Mouse (Mus musculus) fat pad, adult 2 months (tissue): ENCODE measurements around the gene Slc43a2.

ENCODE experiments used
- DNase-seq: peaks from one replicate; pipeline ENCODE4 v3.0.0-alpha.2; 2011; ENCODE audit warnings: low read depth, low spot score; ENCODE audit errors: extremely low read depth

Slc43a2 gene

DNA sequence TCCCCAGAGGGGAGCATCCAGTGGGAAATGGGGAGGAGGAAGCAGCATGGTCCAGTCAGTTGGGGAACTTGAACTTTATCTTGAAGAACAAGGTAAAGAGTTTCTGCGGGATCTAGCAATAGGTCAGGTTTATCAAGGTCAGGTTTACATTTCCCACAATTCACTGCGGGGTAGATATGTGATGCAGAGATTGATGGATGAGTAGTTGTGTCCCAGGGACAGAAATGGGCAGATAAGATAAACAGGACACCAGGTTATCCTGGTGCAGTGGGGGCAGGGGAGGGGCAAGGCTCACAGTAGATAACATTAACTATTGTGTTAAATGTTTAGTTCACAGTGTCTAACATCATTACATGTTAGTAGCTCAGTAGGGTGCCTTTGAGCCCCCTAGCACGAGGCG, 1.7 kb upstream of the Slc43a2 start:
- no peak for DNase-seq

DNA sequence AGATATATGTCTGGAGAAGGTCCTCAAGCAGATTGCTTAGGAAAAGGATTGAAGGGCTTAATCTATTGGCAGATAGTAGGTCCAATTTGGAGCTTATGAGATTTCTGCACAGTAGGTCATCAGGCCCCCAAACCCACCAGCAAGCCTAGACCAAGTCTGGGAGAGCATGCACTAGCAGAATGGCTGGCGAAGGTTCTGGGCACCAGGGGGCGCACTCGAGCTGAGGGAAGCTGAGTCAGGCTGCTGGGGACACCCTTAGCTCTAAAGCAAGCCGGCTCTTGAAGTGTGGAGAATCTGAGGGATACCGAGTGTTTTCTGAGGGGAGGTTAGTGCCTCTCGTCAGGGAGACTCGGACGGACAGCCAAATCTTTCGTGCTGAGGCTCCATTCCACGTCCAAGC, 1.2 kb upstream of the Slc43a2 start:
- DNase-seq: no peak

DNA sequence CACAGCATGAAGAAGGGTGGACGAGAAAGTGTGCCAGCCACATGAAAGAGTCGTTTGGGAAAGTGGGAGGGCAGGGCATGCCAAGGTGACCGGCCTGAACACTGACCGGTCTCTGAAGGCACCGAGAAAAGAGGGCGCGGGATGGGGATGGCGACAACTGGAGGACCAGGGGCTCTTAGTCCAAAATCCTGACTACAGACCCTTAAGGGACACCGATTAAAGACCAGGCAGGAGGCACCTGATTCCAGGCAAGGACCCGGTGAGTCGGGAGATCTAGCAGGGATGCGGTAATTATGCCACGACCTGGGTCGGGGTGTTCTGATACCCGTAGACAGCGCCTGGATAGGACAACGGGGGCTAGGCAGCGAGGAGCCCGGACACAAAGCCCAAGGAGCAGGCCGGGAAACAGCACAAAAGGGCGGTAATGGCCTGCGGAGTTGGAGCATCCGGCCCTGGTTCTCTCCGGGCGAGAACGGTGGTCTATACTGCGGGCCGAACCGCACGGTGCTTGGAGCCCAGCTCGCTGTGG, 585 bp upstream of the Slc43a2 start:
- DNase-seq: no peak

DNA sequence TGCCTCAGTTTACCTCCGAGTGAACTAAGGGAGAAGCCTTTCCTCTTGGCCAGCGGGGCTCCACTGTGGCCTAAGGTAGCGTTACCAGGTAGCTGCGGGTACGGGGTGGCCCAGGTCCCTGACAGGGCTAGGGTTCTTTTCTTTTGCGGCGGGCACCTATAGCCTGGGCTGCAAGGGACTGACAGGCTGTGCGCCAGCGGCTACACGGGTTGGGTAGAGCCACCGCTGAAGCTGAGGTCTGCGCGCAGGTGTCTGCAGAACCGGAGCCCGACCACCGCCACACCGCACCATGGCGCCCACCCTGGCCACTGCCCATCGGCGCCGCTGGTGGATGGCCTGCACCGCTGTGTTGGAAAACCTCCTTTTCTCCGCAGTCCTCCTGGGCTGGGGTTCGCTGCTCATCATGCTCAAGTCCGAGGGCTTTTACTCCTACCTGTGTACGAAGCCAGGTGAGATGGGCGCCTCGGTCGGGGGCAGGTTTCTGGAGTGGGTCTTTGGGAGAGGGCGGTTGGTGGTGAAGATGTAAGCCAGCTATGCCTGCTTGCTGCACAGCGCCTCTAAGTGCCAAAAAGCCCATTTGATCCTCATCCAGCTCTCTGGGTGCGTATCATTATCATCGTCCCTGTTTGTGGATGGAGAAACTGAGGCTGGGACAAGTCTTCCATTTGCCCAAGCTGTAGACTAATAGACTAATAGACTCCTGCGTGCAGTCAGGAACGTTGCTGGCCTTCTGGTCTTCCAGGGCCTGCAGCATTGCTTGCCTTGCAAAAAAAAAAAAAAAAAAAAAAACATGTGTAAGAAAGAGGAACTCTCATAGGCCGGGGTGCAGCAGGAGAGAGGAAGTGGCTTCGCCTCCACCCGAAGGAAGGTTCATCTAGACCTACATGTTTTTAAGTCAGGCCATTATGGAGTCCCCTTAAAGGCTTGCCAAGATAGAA, 1.1 kb downstream of the Slc43a2 start:
- DNase-seq: no peak

DNA sequence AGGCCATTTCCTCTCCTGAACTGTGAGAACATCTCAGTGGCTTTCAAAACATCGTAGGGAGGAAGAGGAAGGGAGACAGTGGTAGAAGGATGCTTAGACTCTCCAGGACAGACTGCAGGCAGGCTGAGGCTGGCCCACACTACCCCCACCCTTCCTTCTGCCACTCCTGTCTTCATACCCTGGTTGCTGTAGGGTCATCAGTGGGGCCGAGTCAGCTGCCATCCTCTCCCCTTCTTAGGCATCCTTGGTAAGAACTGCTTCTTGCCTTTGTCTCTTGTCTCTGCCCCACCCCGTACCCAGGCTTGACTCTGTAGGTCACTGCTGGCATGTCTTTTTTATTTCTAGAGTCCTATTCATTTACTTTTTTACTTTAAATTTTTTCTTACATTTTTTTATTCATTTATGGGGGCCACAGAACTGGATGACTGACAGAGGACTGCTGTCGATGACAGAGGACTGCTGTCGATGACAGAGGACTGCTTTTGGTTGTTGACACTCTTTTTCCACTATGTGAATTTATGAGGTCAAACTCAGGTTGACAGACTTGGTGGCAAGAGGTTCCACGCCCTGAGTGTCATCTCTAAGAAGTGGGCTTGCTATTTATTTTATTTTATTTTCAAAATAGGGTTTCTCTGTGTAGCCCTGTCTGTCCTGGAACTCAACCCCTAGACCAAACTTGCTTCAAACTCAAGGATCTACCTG, 2.0 kb downstream of the Slc43a2 start:
- no peak for DNase-seq

DNA sequence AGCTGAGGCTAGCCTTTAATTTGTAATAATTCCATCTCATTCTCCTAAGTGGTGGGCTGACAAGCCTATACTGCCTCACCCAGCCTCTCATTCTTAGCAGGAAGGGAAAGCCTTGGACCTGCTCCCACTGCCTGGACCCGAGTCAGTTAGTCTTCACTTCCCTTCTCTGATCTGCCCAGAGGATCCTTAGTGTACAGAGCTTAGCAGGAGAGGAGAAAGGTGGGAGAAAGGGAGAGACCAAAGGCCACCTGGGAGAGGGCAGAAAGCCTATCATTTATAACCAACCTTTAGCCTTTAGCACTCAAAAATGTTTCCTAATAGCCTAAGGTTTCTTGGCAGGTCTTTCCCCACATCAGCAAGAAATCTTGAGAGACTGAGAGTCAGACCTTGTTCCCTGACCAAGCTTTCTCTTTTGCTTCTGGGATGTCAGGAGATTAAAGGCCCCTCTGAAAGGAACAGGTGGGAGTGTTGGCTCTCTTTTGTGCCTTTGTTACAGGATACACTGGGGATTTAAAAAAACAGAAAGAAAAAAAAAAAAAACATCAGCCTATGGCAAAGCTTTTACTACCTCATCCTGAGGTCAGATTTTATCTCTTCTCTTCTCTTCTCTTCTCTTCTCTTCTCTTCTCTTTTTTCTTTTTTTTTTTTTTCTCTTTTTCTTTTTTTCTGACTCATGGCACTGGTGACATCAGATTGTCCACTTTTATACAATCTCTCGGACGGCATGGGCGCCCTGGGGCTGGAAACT, 3.0 kb downstream of the Slc43a2 start:
- DNase-seq: no peak

DNA sequence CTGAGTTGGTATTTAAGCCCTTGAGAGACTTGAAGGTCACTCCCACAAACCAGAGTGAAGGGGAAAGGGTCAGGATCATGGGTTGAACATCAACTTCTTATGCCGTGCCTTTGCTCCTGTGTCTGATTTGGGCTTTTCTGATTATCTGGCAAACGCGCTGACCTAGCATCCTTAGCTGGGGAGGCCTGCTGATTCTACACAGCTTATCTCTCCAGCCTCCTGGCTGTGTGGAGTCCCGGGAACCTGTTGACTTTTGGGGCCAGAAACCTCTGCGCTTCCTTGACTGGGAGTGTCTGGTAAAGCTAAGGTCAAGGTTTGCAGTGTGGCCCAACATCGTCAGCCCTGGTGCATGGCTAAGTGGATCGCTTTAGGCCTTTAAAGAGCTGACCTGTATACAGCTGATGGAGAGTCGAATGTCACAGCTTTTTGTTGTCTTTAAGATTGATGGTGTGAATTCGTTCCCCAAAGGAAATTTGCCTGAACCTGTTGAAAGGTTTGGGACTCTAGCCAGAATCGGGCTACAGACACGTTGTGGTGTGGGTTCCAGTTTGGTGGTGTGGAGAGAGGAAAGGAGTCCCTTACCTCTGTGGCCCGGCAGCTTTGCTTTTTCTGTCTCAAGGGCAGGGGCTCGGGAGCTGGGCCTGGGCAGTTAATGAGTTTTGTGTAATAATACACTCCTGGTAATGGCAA, 3.8 kb downstream of the Slc43a2 start:
- DNase-seq: no peak

DNA sequence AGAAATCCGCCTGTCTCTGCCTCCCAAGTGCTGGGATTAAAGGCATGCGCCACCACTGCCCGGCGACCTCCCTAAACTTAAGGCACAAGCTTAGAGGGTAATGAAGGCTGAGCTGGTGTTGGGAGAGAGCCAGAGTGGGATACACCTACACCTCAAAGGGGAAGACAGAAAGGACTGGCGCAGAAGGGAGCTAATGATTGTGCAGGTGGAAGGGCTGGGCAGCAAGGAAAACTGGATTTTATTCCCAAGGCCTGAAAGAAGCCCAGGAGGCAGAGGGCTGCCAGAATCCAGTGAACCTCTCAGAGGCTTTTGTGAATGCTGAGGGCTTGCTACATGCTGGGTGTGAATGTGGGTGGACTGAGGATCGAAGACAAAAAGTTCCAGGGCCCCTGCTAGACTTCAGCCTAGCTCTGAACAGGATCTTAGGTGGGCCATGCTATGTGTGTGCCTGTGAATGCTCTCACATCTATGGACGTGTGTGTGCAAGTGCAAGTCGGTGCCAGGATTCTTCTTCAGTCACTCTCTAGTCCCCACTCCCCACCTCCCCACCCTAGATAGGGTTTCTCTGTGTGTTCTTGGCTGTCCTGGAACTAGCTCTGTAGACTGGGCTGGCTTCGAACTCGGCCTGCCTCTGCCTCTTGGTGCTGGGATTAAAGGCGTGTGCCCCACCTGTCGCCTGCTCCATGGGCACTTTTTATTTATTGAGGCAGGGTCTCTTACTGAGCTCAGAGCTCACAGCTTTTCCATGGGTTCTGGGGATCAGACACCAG, 4.9 kb downstream of the Slc43a2 start:
- no peak for DNase-seq

DNA sequence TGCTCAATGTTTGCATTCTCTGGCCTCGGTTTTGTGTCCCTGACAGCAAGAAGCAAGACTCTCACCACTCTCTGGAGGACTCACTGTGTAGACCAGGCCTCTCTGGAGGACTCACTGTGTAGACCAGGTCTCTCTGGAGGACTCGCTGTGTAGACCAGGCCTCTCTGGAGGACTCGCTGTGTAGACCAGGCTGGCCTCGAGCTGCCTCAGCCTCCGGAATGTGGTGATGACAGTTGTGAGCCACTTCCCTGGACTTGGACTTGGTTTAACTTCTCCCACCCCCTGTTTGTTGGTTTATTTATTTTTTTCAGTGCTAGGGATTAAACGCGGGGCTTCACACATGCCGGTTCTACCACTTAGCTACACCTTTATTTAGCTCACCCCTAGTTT, 5.5 kb downstream of the Slc43a2 start:
- DNase-seq: no peak

DNA sequence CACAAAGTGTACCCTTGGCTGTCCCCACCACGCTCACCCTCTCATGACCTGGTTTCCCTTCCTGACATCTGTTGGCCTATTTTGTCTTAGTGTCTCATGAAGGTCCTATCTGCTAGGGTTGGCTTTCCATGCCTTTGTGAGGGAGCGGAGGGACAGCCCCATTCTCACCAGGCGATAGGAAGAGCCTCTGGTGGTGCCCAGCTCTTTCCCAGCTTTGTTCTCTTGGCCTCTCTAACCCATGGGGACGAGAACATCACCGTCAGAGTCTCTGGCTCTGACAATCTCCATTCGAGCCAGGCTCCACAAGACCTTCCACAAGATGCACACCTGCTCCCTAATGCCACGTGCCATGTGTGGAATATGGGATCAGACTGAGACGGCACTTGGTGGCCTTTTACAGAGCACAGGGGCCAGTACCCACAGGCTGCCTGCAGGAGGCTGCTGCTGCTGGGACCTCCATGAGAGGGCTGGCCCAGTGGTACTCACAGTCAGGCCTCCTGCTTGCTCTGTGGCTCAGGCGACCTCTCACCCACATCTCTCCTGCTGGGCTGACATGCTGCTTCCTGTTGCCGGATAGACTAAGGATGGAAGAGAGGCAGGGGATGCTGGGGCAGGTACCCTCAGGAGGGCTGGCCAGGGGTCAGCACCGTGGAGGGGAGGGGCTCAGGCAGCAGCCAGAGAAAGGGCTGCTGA, 6.1 kb downstream of the Slc43a2 start:
- no peak for DNase-seq

DNA sequence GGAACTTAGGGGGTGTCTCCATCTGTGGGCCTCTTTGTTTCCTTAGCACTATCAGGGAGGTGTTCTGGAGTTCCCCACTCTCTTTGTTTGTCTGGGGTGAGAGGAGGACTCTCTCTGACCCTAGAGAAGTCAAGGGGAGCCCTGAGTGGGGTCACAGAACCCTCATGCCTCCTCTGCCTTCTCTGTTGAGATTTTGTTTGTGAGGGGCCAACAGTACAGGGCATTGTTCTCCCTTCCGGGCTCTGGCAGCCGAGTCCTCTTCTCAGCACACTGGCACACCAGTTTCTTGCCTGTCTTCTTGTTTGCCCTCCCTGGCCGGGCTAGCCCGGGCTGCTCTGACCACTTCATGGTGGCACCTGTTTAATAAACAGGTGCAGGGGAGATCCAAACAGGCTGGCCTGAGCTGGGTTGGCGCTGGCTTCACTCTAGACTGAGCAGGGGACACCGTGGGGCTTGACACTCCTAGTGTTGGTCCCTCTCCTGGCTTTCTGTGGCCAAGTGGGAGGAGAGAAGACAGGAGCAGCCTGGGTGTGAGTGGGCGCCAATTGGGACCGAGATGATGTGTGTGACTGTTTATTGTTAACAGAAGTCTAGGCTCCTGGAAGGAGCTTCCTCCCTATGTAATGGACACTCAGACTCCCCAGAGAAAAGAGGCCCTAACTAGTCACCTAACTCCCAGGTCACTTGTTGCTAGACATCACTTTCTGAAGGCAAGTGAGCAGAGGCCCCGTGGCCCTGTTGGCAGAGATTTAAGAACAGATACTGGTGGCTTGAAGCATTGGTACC, 6.9 kb downstream of the Slc43a2 start:
- no peak for DNase-seq

DNA sequence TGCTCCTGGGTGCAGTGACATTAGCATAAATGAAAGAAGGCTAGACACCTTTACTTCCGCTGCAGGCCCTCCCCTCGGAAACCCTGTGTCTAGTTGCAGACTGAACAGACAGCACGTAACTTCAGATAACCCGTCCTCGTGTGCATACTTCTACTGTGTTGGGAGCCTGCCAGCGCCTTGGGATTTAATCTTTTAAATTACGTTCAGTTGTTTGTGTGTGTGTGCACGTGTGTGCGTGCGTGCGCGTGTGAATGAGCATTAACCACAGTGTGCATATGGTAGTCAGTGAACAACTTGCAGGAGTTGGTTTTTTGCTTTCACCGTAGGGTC, 7.4 kb downstream of the Slc43a2 start:
- DNase-seq: no peak

DNA sequence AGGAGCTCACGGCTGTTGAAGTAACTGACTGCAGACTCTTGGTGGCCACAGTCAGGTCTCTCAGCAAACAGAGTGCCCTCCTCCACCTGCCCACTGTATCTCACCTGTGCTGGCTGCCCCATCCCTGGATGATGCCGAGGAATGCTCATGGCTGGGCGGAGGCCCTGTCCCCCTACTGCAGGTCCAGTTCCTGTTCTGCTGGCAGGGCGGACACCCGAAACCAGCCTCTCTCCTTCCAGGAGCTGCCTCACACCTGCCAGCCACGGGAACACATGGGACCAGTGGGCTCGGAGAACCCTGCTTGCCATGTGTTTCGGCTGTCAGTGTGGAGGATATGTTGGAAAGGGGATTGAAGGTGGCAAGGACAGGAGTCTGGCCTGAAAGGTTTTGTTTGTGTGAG, 8.7 kb downstream of the Slc43a2 start:
- no peak for DNase-seq

DNA sequence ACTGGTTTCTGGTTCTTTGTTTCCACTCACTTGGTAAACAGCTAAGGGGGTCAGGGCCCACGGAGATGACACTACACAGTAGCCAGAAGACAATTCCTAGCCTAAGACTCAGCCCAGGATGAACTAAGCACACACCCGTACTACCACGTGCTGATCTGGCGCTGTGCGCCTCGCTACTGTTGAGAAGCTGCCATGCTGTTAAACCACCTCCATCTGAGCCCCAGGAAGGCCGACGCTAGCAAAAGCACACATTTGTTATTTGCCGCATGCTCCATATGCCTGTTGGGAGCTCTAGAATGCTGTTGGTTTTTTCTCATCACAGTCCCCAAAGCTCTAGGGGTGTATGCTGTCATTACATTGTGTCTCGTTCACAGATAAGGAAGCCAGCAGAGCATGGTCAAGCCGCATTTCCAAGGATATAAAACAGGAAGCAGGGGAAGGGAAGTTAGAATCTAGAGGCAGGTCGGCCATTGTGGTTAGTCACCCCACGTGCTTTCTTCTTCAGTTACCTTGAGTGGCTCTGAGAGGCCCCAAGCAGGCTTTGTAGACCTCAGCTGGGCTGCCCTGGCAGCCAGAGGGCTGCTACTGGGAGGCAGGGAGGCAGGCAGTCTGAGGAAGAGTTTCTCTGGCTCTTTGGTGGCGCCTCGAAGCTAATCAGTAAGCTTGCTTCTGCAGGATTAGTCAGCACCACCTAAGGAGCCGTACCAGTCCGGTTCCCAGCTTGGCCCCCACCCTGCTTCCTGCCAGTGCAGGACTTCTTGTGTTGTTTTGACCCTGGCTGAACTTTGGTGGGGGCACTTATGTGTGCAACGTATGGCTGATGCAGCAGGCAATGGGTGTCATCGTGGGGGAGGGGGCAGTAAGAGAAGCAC, 9.5 kb downstream of the Slc43a2 start:
- no peak for DNase-seq

DNA sequence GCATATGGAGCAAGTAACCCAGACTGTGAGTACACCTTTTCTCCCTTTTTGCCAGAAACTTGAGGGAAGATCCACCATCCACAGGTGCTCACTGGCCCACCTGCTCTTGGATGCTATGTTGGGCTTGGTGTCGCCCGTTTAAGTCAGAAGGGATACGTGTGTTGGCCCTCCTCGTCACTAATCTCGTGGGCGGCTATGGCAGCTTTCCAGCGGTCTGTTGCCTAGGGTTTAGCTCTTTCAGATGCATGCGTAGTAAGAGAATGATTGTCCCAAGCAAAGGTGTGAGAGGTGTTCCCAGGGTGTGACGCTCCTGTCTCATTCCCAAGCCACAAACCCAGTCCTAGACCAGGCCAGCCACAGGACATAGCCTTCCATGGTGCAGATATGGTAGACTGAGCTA, 13.2 kb downstream of the Slc43a2 start:
- no peak for DNase-seq

DNA sequence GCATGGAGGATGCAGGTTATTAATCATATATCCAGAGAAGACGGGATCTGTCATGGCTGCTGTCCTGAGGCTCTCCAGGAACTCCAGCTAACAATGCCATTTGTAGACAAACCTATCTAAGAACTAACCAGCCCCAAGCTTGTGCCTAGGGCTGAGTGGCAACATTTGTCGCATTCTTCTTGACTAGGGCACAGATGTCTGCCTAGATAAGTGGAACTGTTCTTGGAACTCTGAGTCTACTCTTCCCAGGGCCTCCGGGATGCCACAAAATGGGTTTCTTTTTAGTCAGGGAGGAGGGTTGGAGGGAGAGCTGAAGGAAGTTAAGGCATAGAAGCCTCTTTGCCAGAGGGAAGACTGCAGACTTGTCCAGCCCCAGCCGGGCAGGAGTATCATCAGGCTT, 14.6 kb downstream of the Slc43a2 start:
- DNase-seq: no peak

DNA sequence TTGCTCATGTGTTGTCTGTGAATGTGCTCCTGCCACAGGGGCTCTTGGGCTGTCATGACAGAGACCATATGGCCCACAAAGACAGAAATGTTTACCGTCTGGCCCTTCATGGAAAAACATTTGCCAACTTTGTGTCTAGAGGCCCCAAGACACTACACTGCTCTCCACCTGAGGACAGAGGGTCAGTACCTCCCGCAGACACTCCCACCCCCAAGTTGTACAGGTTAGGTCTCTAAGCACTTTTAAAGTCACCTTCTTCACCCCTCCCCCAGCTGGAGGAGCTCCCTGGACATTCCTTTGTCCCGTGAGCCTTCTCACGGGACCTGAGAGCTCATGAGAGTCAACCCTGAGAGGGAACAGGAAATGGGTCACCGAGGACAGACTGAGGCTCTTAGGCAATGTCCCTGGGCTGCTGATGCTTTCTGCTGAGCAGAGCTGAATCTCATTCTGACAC, 18.2 kb downstream of the Slc43a2 start:
- DNase-seq: no peak
